Mouse (Mus musculus): ENCODE measurements at regions not wholly inside any gene's neighbourhood (a gene's known extent, or its start where the extent isn't known, plus 50 kb on each side); places are given as distances from the start of the nearest gene placed in this dataset.
A peak's percentile ranks its signal among the peaks of the same experiment; 100 is the strongest.

DNA sequence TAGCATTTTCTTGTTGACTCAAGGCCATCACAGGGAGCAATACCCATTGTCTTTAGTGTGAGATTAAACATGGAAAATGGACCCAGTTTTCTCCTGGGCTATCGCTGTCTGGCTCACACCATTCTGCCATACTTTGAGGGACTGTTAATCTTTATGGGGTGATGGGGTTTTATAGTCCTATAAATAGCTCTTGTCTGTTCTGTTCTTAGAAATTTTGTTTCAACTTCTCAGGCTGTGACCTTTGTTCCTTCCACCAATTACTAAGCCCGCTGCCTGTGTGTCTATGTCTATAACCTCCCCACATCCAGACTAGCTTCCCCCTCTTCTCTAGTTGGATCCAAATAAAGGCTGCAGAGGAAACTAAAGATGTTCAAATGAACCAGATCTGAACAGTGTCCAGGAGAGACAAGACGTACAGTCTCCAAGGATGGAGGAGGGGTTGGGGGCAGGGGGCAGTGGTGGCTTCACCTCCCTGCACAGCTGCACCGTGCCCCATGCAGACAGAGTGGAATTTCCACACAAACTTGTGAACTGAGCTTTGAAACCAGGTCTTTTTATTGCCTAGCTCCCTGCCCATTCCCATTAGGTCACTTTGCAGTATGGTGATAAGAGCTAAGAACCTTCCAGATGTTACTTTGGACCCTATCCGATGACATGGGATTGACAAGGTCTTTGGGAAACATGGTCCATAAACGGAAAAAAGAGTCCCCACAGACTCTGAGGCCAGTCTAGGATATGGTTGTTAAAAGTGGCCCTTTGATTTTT is 69.9 kb upstream of the Tpm1 start:
- Histone ChIP-seq H3K27me3 (ENCODE audit: control insufficient read depth, insufficient read depth, low read length) (no peaks in the 10 kb centered on the region), H3K9ac (no peak overlapping the region), H3K4me3 (replicated peaks; ENCODE audit: low read length) (no peak overlapping the region), H3K9me3 (ENCODE audit: control insufficient read depth, low read length) (no peaks in the 10 kb centered on the region), H3K4me2 (replicated peaks) (no peak overlapping the region), H3K27ac (no peak overlapping the region), H3K36me3 (replicated peaks; ENCODE audit: control insufficient read depth, insufficient read depth) (no peaks in the 10 kb centered on the region), H3K4me1 (replicated peaks; ENCODE audit: control insufficient read depth, insufficient read depth, low read length) (no peaks in the 10 kb centered on the region)
- DNase-seq (ENCODE audit: low spot score) (no peak), ATAC-seq (ENCODE audit: low FRiP score) (no peak)
- WGBS = 87% methylated on average over 6 of the region's 6 CpGs

- H3K9ac ChIP-seq = no peak overlapping the region
- ATAC-seq (ENCODE audit: low FRiP score) = no peak
- no peak overlapping the region for H3K27ac ChIP-seq
- H3K4me1 ChIP-seq (replicated peaks; ENCODE audit: control insufficient read depth, insufficient read depth, low read length) = no peaks in the 10 kb centered on the region
- H3K4me3 ChIP-seq (replicated peaks; ENCODE audit: low read length) = no peak overlapping the region
- H3K27me3 ChIP-seq (ENCODE audit: control insufficient read depth, insufficient read depth, low read length) = no peaks in the 10 kb centered on the region
- 100% methylated on average over 1 of the region's 1 CpGs for WGBS
- no peaks in the 10 kb centered on the region for H3K9me3 ChIP-seq (ENCODE audit: control insufficient read depth, low read length)
- no peak for DNase-seq (ENCODE audit: low spot score)
- no peaks in the 10 kb centered on the region for H3K36me3 ChIP-seq (replicated peaks; ENCODE audit: control insufficient read depth, insufficient read depth)
- no peak overlapping the region for H3K4me2 ChIP-seq (replicated peaks)
These were observed 69.2 kb upstream of the Tpm1 start for GRCm38 (mm10) chr9:67118429-67118828.

- Histone ChIP-seq H3K4me2 (replicated peaks) (no peak overlapping the region), H3K27me3 (ENCODE audit: control insufficient read depth, insufficient read depth, low read length) (no peaks in the 10 kb centered on the region), H3K4me3 (replicated peaks; ENCODE audit: low read length) (no peak overlapping the region), H3K4me1 (replicated peaks; ENCODE audit: control insufficient read depth, insufficient read depth, low read length) (no peaks in the 10 kb centered on the region; the same call in 1 of the 2 replicates), H3K27ac (no peak overlapping the region), H3K36me3 (replicated peaks; ENCODE audit: control insufficient read depth, insufficient read depth) (no peaks in the 10 kb centered on the region), H3K9me3 (ENCODE audit: control insufficient read depth, low read length) (no peaks in the 10 kb centered on the region), H3K9ac (no peak overlapping the region)
- WGBS = 87% methylated on average over 5 of the region's 5 CpGs
- DNase-seq (ENCODE audit: low spot score) (no peak), ATAC-seq (ENCODE audit: low FRiP score) (no peak)
These were observed 68.4 kb upstream of the Tpm1 start for GRCm38 (mm10) chr9:67117639-67118038.

DNA sequence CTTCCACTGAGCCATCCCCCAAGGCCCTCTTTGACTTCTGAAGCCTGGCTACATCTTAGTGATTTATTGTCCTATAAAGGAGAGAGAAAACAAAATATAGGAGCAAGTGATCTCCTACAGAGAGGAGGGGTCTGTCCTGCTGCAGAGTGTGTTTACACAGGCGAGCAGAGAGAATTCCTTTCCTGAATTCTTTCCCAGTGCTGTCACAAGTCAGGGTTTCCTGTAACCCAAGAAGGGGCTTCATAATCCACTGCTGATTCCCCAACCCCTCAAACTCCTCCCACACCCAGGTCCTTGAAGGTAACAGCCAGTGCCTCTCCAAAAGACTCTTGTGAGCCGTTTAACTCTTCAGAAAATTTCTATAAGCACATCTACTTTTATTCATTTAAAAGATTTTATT is 66.8 kb upstream of the Tpm1 start:
- DNase-seq (ENCODE audit: low spot score) (no peak), ATAC-seq (ENCODE audit: low FRiP score) (no peak)
- H3K36me3 ChIP-seq (replicated peaks; ENCODE audit: control insufficient read depth, insufficient read depth) = no peaks in the 10 kb centered on the region
- no peaks in the 10 kb centered on the region; the same call in 1 of the 2 replicates for H3K4me1 ChIP-seq (replicated peaks; ENCODE audit: control insufficient read depth, insufficient read depth, low read length)
- WGBS = 57% methylated on average over 2 of the region's 2 CpGs
- no peak overlapping the region for H3K9ac ChIP-seq
- H3K9me3 ChIP-seq (ENCODE audit: control insufficient read depth, low read length) = no peaks in the 10 kb centered on the region
- no peak overlapping the region for H3K4me3 ChIP-seq (replicated peaks; ENCODE audit: low read length)
- no peak overlapping the region for H3K27ac ChIP-seq
- no peak overlapping the region for H3K4me2 ChIP-seq (replicated peaks)
- no peaks in the 10 kb centered on the region for H3K27me3 ChIP-seq (ENCODE audit: control insufficient read depth, insufficient read depth, low read length)

GRCm38 (mm10) chr9:67114099-67114498 is 64.9 kb upstream of the Tpm1 start:
- Histone ChIP-seq H3K4me1 (replicated peaks; ENCODE audit: control insufficient read depth, insufficient read depth, low read length) (no peaks in the 10 kb centered on the region; the same call in 1 of the 2 replicates), H3K9ac (no peak overlapping the region), H3K4me3 (replicated peaks; ENCODE audit: low read length) (no peak overlapping the region), H3K9me3 (ENCODE audit: control insufficient read depth, low read length) (no peaks in the 10 kb centered on the region), H3K4me2 (replicated peaks) (no peak overlapping the region), H3K27me3 (ENCODE audit: control insufficient read depth, insufficient read depth, low read length) (no peaks in the 10 kb centered on the region), H3K27ac (no peak overlapping the region), H3K36me3 (replicated peaks; ENCODE audit: control insufficient read depth, insufficient read depth) (no peaks in the 10 kb centered on the region)
- 83% methylated on average over 5 of the region's 5 CpGs for WGBS
- ATAC-seq (ENCODE audit: low FRiP score) = no peak
- DNase-seq (ENCODE audit: low spot score) = no peak

- H3K27me3 ChIP-seq (ENCODE audit: control insufficient read depth, insufficient read depth, low read length) = no peaks in the 10 kb centered on the region
- peak; percentile 59 for DNase-seq (ENCODE audit: low spot score)
- ATAC-seq (ENCODE audit: low FRiP score) = peak; percentile 24; the same call in 1 of the 2 replicates
- 70% methylated on average over 4 of the region's 4 CpGs for WGBS
- no peak overlapping the region for H3K4me3 ChIP-seq (replicated peaks; ENCODE audit: low read length)
- no peak overlapping the region for H3K4me2 ChIP-seq (replicated peaks)
- no peaks in the 10 kb centered on the region for H3K9me3 ChIP-seq (ENCODE audit: control insufficient read depth, low read length)
- no peaks in the 10 kb centered on the region for H3K36me3 ChIP-seq (replicated peaks; ENCODE audit: control insufficient read depth, insufficient read depth)
- H3K27ac ChIP-seq = peak overlapping the region; percentile 38; the same call in 1 of the 2 replicates
- no peaks in the 10 kb centered on the region; the same call in 1 of the 2 replicates for H3K4me1 ChIP-seq (replicated peaks; ENCODE audit: control insufficient read depth, insufficient read depth, low read length)
- no peak overlapping the region for H3K9ac ChIP-seq
These were observed 62.8 kb upstream of the Tpm1 start for GRCm38 (mm10) chr9:67111836-67112584.

- Histone ChIP-seq H3K4me3 (replicated peaks; ENCODE audit: low read length) (no peak overlapping the region), H3K9ac (no peak overlapping the region)
- 61% methylated on average over 3 of the region's 3 CpGs for WGBS
These were observed 58.7 kb upstream of the Tpm1 start for GRCm38 (mm10) chr9:67107938-67108337.

DNA sequence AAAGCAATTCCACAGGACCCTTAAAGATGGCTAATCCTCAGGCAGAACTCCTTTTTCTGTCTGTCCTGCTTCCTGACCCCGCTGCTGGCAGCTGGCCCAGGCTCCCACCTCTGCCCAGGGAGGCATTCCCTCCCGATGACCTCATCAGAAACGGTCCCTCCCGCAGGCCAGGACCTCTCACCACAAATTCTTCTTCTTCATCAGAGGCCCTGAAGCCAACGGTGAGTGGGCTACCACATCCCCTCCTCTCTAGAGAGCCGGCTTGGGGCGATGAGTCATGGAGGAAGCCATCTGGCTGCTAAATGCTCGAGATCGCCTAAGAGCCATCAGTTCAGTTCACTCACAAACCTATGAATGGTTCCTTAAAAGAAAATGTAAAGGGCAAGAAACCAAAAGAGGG is 56.7 kb upstream of the Tpm1 start:
- no peak overlapping the region for H3K9ac ChIP-seq
- no peaks in the 10 kb centered on the region for H3K27me3 ChIP-seq (ENCODE audit: control insufficient read depth, insufficient read depth, low read length)
- H3K27ac ChIP-seq = no peak overlapping the region
- H3K9me3 ChIP-seq (ENCODE audit: control insufficient read depth, low read length) = no peaks in the 10 kb centered on the region
- no peak overlapping the region for H3K4me2 ChIP-seq (replicated peaks)
- no peaks in the 10 kb centered on the region for H3K36me3 ChIP-seq (replicated peaks; ENCODE audit: control insufficient read depth, insufficient read depth)
- DNase-seq (ENCODE audit: low spot score) (no peak), ATAC-seq (ENCODE audit: low FRiP score) (no peak)
- H3K4me3 ChIP-seq (replicated peaks; ENCODE audit: low read length) = no peak overlapping the region
- WGBS = 43% methylated on average over 9 of the region's 9 CpGs
- H3K4me1 ChIP-seq (replicated peaks; ENCODE audit: control insufficient read depth, insufficient read depth, low read length) = no peaks in the 10 kb centered on the region

More at GRCm38 (mm10) chr9:67107938-67108337, 58.7 kb upstream of the Tpm1 start:
- DNase-seq (ENCODE audit: low spot score) (no peak), ATAC-seq (ENCODE audit: low FRiP score) (no peak)
- Histone ChIP-seq H3K36me3 (replicated peaks; ENCODE audit: control insufficient read depth, insufficient read depth) (no peaks in the 10 kb centered on the region), H3K9me3 (ENCODE audit: control insufficient read depth, low read length) (no peaks in the 10 kb centered on the region), H3K27me3 (ENCODE audit: control insufficient read depth, insufficient read depth, low read length) (no peaks in the 10 kb centered on the region), H3K27ac (no peak overlapping the region), H3K4me2 (replicated peaks) (no peak overlapping the region), H3K4me1 (replicated peaks; ENCODE audit: control insufficient read depth, insufficient read depth, low read length) (no peaks in the 10 kb centered on the region; the same call in 1 of the 2 replicates)

DNA sequence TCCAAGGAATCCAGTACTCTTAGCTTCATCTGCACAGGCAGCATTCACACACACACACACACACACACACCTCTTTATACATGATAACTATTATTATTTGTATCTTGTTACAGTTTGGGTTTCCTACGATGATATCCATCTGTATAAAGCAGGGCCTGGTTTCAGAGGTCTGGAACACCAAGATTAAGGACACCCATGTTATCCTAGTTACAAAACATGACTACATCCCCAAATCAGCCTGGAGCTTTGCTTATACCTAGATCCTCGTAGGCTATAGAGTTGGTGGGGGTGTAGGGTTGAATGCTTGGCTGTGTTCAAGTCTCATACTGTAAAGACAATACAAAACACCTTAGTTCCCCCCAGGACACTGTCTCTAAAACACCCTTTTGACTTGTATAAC is 56.0 kb upstream of the Tpm1 start:
- no peaks in the 10 kb centered on the region for H3K36me3 ChIP-seq (replicated peaks; ENCODE audit: control insufficient read depth, insufficient read depth)
- no peaks in the 10 kb centered on the region for H3K9me3 ChIP-seq (ENCODE audit: control insufficient read depth, low read length)
- H3K27ac ChIP-seq = no peak overlapping the region
- no peak overlapping the region for H3K4me3 ChIP-seq (replicated peaks; ENCODE audit: low read length)
- ATAC-seq (ENCODE audit: low FRiP score) = no peak
- 94% methylated on average over 2 of the region's 2 CpGs for WGBS
- H3K4me1 ChIP-seq (replicated peaks; ENCODE audit: control insufficient read depth, insufficient read depth, low read length) = no peaks in the 10 kb centered on the region
- no peak for DNase-seq (ENCODE audit: low spot score)
- no peak overlapping the region for H3K9ac ChIP-seq
- no peaks in the 10 kb centered on the region for H3K27me3 ChIP-seq (ENCODE audit: control insufficient read depth, insufficient read depth, low read length)
- H3K4me2 ChIP-seq (replicated peaks) = no peak overlapping the region

Measured in hindbrain, embryonic 14.5 days (tissue).